Mouse (Mus musculus) NIH3T3 (cell line): ENCODE results near the gene Appbp2.
A peak's percentile ranks its signal among the peaks of the same experiment; 100 is the strongest.

Source experiments
- DNase-seq: peaks from one replicate; pipeline ENCODE4 v3.0.0-alpha.2; 2012; ENCODE audit warnings: low read depth

The Appbp2 gene

GRCm38 (mm10) chr11:85234990-85235841, at the start of gene Appbp2:
Appbp2 (minus strand) TSS chr11:85235130.
- DNase-seq: peak; percentile 97

- DNase-seq: no peak
Measured at GRCm38 (mm10) chr11:85281219-85281878, 46.4 kb upstream of the Appbp2 start.

GRCm38 (mm10) chr11:85278175-85278574, 43.2 kb upstream of the Appbp2 start:
- no peak for DNase-seq

- DNase-seq: no peak
Measured at GRCm38 (mm10) chr11:85277609-85278008, 42.7 kb upstream of the Appbp2 start.

GRCm38 (mm10) chr11:85275151-85275550, 40.2 kb upstream of the Appbp2 start:
- peak; percentile 58 for DNase-seq

- DNase-seq: no peak
Measured at GRCm38 (mm10) chr11:85273299-85273698, 38.4 kb upstream of the Appbp2 start.

GRCm38 (mm10) chr11:85270631-85271030, 35.7 kb upstream of the Appbp2 start:
- peak; percentile 71 for DNase-seq

GRCm38 (mm10) chr11:85267393-85267792, 32.5 kb upstream of the Appbp2 start:
- no peak for DNase-seq

GRCm38 (mm10) chr11:85264635-85265034, 29.7 kb upstream of the Appbp2 start:
- peak; percentile 53 for DNase-seq

GRCm38 (mm10) chr11:85261192-85261591, 26.3 kb upstream of the Appbp2 start:
- peak; percentile 87 for DNase-seq

GRCm38 (mm10) chr11:85258966-85259365, 24.0 kb upstream of the Appbp2 start:
- no peak for DNase-seq

GRCm38 (mm10) chr11:85255471-85256027, 20.6 kb upstream of the Appbp2 start:
- no peak for DNase-seq

- DNase-seq: no peak
Measured at GRCm38 (mm10) chr11:85253641-85254040, 18.7 kb upstream of the Appbp2 start.

GRCm38 (mm10) chr11:85253006-85253405, 18.1 kb upstream of the Appbp2 start:
- DNase-seq: no peak

GRCm38 (mm10) chr11:85251955-85252354, 17.0 kb upstream of the Appbp2 start:
- no peak for DNase-seq

GRCm38 (mm10) chr11:85250467-85250866, 15.5 kb upstream of the Appbp2 start:
- peak; percentile 68 for DNase-seq

- DNase-seq: no peak
Measured at GRCm38 (mm10) chr11:85249338-85249737, 14.4 kb upstream of the Appbp2 start.

- no peak for DNase-seq
Measured at GRCm38 (mm10) chr11:85248151-85248550, 13.2 kb upstream of the Appbp2 start.

GRCm38 (mm10) chr11:85241226-85241625, 6.3 kb upstream of the Appbp2 start:
- DNase-seq: no peak

- DNase-seq: no peak
Measured at GRCm38 (mm10) chr11:85240211-85240610, 5.3 kb upstream of the Appbp2 start.

GRCm38 (mm10) chr11:85234363-85234989, 454 bp downstream of the Appbp2 start:
- peak; percentile 90 for DNase-seq

GRCm38 (mm10) chr11:85233676-85234210, 1.2 kb downstream of the Appbp2 start:
- DNase-seq: peak; percentile 40
